Mouse (Mus musculus) midbrain, embryonic 15.5 days (tissue): ENCODE data around the gene Fgfr2. TPM values are rescaled to one million over a fixed set of nuclear protein-coding genes. Genes with fewer than 3 reads are reported as not detected.
A peak's percentile ranks its signal among the peaks of the same experiment; 100 is the strongest.
"Not testable (repeated sequence)": the region's sequence is repeated elsewhere in the genome, so short reads cannot be mapped to it uniquely, and the experiment has no call there.

Experiments
- ATAC-seq: fragments of 200-750 bp; cut with Nextera tagmentation; replicated peaks from 2 replicates; pipeline ENCODE4 v1.8.0; 2017; ENCODE audit warnings: moderate TSS enrichment
- H3K27ac ChIP-seq: fragments of 300-500 bp; sonication (generic); 2 replicates; pipeline ENCODE4 v1.5.1; 2015; ENCODE audit warnings: mild to moderate bottlenecking, inconsistent platforms
- H3K27me3 ChIP-seq: fragments of 300-500 bp; sonication (generic); replicated peaks from 2 replicates; pipeline ENCODE4 v1.6.1; 2015; ENCODE audit warnings: inconsistent platforms
- H3K36me3 ChIP-seq: fragments of 300-500 bp; sonication (generic); replicated peaks from 2 replicates; pipeline ENCODE4 v1.6.1; 2015; ENCODE audit warnings: inconsistent platforms
- H3K4me1 ChIP-seq: fragments of 300-500 bp; sonication (generic); 2 replicates; pipeline ENCODE4 v1.6.1; 2015; ENCODE audit warnings: inconsistent platforms
- H3K4me2 ChIP-seq: fragments of 300-500 bp; sonication (generic); 2 replicates; pipeline ENCODE4 v1.6.1; 2015; ENCODE audit warnings: inconsistent platforms, mild to moderate bottlenecking, moderate library complexity
- H3K4me3 ChIP-seq: fragments of 300-500 bp; sonication (generic); 2 replicates; pipeline ENCODE4 v1.5.1; 2015; ENCODE audit warnings: mild to moderate bottlenecking, inconsistent platforms
- H3K9ac ChIP-seq: fragments of 300-500 bp; sonication (generic); 2 replicates; pipeline ENCODE4 v1.6.1; 2015; ENCODE audit warnings: mild to moderate bottlenecking, inconsistent platforms
- H3K9me3 ChIP-seq: fragments of 300-500 bp; sonication (generic); 2 replicates; pipeline ENCODE4 v1.6.1; 2016; ENCODE audit warnings: inconsistent platforms
- WGBS: fragments of 180-500 bp; shearing (Covaris S2); methylation state at CpG from one replicate; pipeline ENCODE4 v1.1.7; 2015; ENCODE audit warnings: mixed read lengths; 5-methylcytosine and 5-hydroxymethylcytosine counted together
- polyA plus RNA-seq: library from polyadenylated mRNA; unstranded; fragments of >200 nt; fragmentation: Nextera tagmentation; extraction: Ambion mirVana; gene quantifications from 2 replicates; pipeline ENCODE4 v1.2.1, GENCODE M21; 2015

The Fgfr2 gene
- polyA plus RNA-seq, 1 experiment from 2014 or later, result 23.3 TPM

DNA sequence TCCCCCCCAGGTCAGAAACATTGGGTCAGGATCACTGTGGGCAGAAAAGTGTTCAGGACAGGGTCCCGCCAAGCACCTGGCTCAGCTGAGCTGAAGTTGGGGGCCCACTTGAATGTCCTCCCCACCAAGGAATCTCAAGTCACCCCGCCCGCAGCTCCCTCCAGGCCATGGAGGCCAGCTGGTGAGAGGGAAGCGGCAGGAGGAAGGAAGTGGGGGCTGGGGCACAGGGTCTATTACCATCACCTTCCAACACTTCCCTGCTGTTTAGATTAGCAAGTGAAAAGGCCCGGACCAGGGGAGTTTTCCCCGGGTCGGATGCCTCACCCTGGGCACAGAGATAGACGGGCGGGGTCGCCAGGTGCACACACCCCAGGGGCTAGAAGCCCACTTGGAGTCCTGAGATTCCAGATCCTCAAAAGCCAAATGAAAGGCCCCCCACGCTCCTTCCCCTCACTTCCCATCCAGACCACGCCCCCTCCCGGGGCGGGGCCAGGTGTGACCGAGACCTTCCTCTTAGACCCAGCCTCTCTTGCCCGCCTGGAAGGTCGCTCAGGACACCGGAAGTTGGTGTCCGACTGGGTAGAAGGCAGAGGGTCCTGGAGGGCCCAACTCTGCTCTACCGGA lies 8.2 kb downstream of the Fgfr2 start:
- H3K4me1 ChIP-seq, result peaks cover 44% of the 10 kb centered on the region
- H3K4me3 ChIP-seq, result no peak overlapping the region
- no peaks in the 10 kb centered on the region for H3K36me3 ChIP-seq
- H3K27ac ChIP-seq, result no peak overlapping the region
- H3K9ac ChIP-seq, result no peak overlapping the region
- H3K4me2 ChIP-seq, result peak overlapping the region; percentile 17
- H3K9me3 ChIP-seq, result no peaks in the 10 kb centered on the region
- no peaks in the 10 kb centered on the region for H3K27me3 ChIP-seq
- no peak for ATAC-seq
- 23% methylated on average over 20 of the region's 20 CpGs for WGBS

DNA sequence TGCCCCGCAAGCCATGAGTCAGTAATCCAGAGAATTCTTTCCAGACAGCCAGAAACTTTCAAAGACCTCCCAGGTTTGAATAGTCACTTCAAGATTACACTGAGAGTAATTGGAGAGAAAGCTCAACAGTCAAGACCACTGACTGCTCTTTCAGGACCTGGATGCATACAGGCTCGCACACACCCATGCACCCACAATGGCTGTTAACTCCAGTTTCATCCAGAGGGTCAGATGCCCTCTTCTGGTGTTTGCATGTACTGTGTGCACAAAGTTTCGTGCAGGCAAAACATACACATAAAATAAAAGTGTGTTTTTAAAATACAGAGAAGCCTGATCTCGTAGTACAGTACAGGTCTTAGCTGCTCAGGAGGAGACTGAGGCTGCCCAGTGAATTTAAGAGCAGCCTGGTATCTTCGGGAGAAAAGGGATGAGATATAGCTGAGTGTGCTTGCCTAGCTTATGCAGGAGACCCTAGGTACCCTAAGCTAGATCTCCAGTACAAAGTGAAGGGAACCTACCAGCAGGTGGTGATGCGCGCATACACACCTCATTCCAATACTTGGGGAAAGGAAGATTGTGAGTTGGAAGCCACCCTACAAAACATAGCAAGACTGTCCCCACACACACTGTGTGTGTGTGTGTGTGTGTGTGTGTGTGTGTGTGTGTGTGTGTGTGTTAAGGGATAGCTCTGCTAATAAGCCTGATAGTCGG lies 9.8 kb downstream of the Fgfr2 start:
- Histone ChIP-seq H3K27ac (no peak overlapping the region), H3K36me3 (no peaks in the 10 kb centered on the region), H3K4me3 (no peak overlapping the region), H3K9me3 (no peaks in the 10 kb centered on the region), H3K4me2 (no peak overlapping the region), H3K9ac (no peak overlapping the region), H3K27me3 (no peaks in the 10 kb centered on the region), H3K4me1 (peaks cover 44% of the 10 kb centered on the region)
- 74% methylated on average over 8 of the region's 8 CpGs for WGBS
- no peak for ATAC-seq

DNA sequence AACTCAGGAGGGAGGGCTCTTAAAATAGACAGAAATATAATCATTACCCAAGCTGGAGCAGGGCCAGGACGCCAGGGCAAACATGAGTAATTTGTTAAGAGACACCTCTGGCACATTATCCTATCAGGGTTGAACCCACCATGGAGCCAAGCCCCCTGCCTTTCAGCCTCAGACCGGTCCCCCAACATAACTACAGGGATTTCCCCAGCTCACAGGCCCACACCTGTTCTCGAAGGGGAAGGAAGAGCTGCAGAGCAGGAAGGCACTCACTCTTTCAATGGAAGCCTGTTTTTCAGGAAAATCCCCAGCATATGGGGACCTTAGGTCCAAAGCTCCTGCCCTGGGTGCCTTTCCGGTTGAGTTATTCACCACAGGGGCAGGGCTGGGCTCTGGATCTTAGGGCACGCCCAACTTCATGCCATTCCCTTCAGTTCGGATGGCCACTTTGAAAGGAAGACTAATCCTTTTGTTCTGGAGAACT lies 10.8 kb downstream of the Fgfr2 start:
- no peaks in the 10 kb centered on the region for H3K9me3 ChIP-seq
- H3K36me3 ChIP-seq, result no peaks in the 10 kb centered on the region
- no peak overlapping the region for H3K4me2 ChIP-seq
- no peak overlapping the region for H3K27ac ChIP-seq
- H3K4me3 ChIP-seq, result no peak overlapping the region
- H3K4me1 ChIP-seq, result peaks cover 38% of the 10 kb centered on the region
- WGBS, result 15% methylated on average over 6 of the region's 6 CpGs
- ATAC-seq, result no peak
- no peak overlapping the region for H3K9ac ChIP-seq
- no peaks in the 10 kb centered on the region for H3K27me3 ChIP-seq

DNA sequence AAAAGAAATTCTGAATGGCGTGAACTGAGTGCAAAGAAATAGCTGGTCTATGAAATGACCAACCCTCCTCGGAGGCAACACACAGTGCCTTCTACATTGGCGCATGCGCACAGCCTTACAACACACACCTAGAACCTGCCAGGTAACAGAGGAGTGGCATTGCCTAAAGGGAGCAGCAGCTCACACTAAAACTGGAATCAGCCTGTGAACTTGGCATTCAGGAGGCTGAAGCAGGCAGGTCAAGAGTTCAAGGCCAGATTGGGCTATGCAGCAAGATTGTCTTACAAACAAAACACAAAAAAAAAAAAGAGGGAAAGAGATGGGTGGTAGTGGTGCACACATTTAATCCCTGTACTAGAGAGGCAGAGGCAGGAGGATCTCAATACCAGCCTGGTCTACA lies 13.7 kb downstream of the Fgfr2 start:
- no peak for ATAC-seq
- H3K9ac ChIP-seq, result no peak overlapping the region
- 97% methylated on average over 4 of the region's 4 CpGs for WGBS
- H3K4me1 ChIP-seq, result peaks cover 10% of the 10 kb centered on the region
- no peaks in the 10 kb centered on the region for H3K36me3 ChIP-seq
- no peaks in the 10 kb centered on the region for H3K9me3 ChIP-seq
- H3K27ac ChIP-seq, result no peak overlapping the region
- H3K27me3 ChIP-seq, result no peaks in the 10 kb centered on the region
- H3K4me3 ChIP-seq, result no peak overlapping the region
- no peak overlapping the region for H3K4me2 ChIP-seq

DNA sequence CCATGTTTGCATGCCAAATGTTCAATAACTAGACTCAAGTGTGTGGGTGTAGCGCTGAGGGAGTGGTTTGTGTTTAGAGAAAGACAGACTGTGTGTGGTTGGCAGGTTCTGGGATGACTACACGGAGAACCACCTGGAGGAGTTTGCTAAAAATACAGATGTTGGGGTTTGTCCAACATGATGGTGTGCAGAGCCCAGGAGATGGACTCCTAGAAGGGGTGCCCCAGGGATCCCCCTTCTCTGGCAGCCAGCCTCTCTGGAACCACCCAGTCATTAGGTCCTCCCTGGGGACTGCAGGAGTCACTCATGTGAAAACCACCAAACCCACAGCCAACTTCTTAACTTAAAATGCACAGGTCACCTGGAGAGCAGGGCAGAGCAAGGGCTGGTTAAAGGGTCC lies 14.5 kb downstream of the Fgfr2 start:
- Histone ChIP-seq H3K9me3 (no peaks in the 10 kb centered on the region), H3K27me3 (no peaks in the 10 kb centered on the region), H3K4me2 (no peak overlapping the region), H3K4me1 (peaks cover 9% of the 10 kb centered on the region), H3K9ac (no peak overlapping the region), H3K27ac (no peak overlapping the region), H3K4me3 (no peak overlapping the region), H3K36me3 (no peaks in the 10 kb centered on the region)
- WGBS, result 95% methylated on average over 2 of the region's 2 CpGs
- ATAC-seq, result no peak

DNA sequence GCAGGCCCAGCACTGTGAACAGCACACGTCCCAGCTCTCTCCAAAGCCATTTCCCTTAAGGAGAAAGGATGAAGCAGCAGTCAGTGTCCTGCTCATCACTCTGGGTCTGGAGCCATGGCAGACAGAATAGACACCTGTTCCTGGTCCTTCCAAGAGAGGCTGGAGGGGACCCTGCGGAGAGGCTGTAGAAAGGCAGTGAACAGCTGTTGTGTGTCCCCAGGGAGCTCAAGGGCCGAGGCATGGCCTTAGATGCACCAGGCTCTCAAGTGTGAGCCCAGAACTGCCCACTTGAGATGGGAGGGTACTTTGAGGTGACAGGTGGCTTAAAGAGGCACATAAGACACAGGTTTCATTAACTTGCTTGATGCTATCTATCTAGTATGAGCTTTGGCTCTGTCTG lies 20.6 kb downstream of the Fgfr2 start:
- H3K4me1 ChIP-seq, result 0 out of 2 replicates have a peak, but pooled peaks cover 6% of the 10 kb centered on the region
- no peak overlapping the region for H3K4me3 ChIP-seq
- no peaks in the 10 kb centered on the region for H3K36me3 ChIP-seq
- H3K4me2 ChIP-seq, result no peak overlapping the region
- WGBS, result 56% methylated on average over 3 of the region's 3 CpGs
- H3K9ac ChIP-seq, result no peak overlapping the region
- H3K9me3 ChIP-seq, result no peaks in the 10 kb centered on the region
- no peak for ATAC-seq
- H3K27ac ChIP-seq, result no peak overlapping the region
- no peaks in the 10 kb centered on the region for H3K27me3 ChIP-seq

DNA sequence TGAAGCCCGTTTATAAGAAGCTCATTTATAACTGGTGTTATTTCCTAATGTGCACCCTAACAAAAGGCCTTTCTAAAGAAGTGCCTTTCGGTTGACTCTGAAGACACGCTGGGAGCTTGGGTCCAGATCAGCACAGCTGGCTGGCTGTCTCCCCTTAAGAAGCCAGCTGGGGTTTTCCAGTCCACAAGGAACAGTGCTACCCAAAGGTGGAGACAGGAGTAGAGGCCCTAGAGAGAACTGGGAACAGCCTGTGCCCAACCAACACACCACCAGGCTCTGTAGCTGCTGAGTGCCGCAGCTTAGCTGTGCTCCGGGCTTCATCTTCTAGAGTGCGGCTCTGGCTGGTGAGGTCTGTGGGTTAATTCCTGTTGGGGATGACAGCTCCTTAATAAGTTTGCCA lies 22.1 kb downstream of the Fgfr2 start:
- Histone ChIP-seq H3K4me2 (no peak overlapping the region), H3K27me3 (no peaks in the 10 kb centered on the region), H3K27ac (no peak overlapping the region), H3K9me3 (no peaks in the 10 kb centered on the region), H3K4me1 (0 out of 2 replicates have a peak, but pooled peaks cover 10% of the 10 kb centered on the region), H3K36me3 (no peaks in the 10 kb centered on the region), H3K9ac (no peak overlapping the region), H3K4me3 (no peak overlapping the region)
- ATAC-seq, result no peak
- WGBS, result 84% methylated on average over 6 of the region's 6 CpGs

DNA sequence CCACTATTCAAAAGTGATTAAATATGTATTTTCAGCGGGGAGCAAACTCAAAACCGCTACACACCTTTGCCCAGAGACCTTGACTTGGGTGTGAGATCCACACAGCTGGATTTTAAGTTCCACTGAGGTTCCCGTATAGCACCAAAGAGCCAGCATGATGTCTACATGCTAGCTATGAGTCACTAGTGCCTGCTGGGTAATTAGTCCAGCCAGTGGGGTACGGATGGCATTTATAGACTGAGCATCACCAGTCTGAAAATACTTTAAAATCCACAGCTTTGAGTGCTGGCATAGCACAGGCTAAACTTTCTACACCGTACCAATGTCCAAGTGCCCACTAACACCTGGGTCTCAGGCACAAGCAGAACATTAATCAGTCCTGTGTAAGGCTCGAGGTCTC lies 23.0 kb downstream of the Fgfr2 start:
- H3K4me1 ChIP-seq, result 0 out of 2 replicates have a peak, but pooled peaks cover 10% of the 10 kb centered on the region

DNA sequence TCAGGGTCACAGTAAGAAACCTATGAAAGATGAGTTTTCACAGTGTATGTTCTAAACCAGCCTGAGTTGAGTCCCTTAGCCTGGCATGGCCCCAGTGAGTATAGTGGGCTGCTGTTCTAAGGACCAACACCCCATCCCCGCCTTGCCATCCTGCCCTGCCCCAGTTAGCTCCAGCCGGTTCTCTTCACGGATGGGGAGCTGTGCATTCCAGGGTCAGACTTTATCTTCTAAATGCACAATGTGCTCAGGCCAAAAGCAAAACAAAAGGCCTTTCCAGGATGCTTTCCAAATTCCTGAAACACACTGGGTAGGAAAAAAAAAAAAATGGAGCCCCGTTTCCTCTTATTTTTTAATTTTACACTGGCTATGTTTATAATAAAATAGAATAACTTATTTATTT lies 23.9 kb downstream of the Fgfr2 start:
- 0 out of 2 replicates have a peak, but pooled peaks cover 10% of the 10 kb centered on the region for H3K4me1 ChIP-seq

More for the DNA sequence above, 23.0 kb downstream of the Fgfr2 start:
- Histone ChIP-seq H3K4me2 (no peak overlapping the region), H3K9ac (no peak overlapping the region), H3K36me3 (no peaks in the 10 kb centered on the region), H3K4me3 (no peak overlapping the region), H3K27ac (no peak overlapping the region), H3K27me3 (no peaks in the 10 kb centered on the region), H3K9me3 (no peaks in the 10 kb centered on the region)
- ATAC-seq, result no peak
- WGBS, result 68% methylated on average over 6 of the region's 6 CpGs

DNA sequence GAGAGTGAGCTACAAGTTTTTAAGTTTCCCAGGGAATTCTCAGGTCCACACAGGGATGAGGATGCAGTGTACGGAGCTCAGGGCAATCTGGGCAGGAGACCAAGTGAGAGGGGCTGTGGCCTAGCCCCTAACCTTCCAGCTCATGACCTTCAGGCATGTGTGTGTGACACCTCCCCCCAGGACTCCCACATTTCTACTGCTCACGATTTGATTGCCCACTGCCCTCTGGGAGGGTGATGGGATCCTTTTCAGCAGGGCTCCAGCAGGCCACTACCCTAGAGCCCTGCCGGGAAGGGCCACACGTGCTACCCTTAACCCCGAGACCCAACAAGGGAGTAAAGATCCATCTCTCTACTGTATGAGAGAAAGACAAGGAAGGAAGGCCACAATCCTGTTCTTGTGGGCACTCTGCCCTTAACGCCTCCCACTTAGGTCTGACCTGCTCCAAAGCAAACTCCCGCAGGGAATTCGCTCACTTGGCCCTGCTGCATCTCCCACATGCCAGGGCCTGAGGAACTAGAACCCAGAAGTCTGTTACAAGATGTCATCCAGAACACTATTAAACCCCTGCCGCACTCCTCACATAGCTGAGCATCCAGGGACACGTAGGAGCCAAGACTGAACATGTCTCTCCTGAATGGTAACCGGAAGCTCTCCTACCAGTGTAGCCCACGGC lies 24.9 kb downstream of the Fgfr2 start:
- Histone ChIP-seq H3K27ac (no peak overlapping the region), H3K4me3 (no peak overlapping the region), H3K36me3 (no peaks in the 10 kb centered on the region), H3K9me3 (no peaks in the 10 kb centered on the region), H3K4me2 (no peak overlapping the region), H3K9ac (no peak overlapping the region), H3K27me3 (no peaks in the 10 kb centered on the region), H3K4me1 (0 out of 2 replicates have a peak, but pooled peaks cover 10% of the 10 kb centered on the region)
- no peak for ATAC-seq
- WGBS, result 88% methylated on average over 12 of the region's 12 CpGs

More for the DNA sequence above, 23.9 kb downstream of the Fgfr2 start:
- Histone ChIP-seq H3K36me3 (no peaks in the 10 kb centered on the region), H3K9me3 (no peaks in the 10 kb centered on the region), H3K27ac (no peak overlapping the region), H3K4me3 (no peak overlapping the region), H3K9ac (no peak overlapping the region), H3K4me2 (no peak overlapping the region), H3K27me3 (no peaks in the 10 kb centered on the region)
- 47% methylated on average over 4 of the region's 4 CpGs for WGBS
- no peak for ATAC-seq

DNA sequence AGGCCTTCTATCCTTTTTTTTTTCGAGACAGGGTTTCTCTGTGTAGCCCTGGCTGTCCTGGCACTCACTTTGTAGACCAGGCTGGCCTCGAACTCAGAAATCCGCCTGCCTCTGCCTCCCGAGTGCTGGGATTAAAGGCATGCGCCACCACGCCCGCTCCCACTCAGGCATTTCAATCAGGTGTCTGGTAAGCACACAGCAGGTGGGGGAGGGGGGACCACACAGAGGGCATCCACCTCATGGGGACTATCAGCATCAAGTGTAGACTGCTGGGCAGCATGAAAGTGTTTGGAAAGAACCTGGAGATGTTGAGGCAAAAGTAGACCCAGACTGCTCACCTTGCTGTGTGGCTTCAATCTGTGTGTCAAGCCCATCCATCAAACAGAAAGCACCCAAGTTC lies 27.5 kb downstream of the Fgfr2 start:
- H3K4me1 ChIP-seq, result peaks cover 13% of the 10 kb centered on the region; the same call in 1 of the 2 replicates
- H3K9ac ChIP-seq, H3K4me3 ChIP-seq, H3K36me3 ChIP-seq, H3K9me3 ChIP-seq, H3K4me2 ChIP-seq, H3K27ac ChIP-seq, ATAC-seq, H3K27me3 ChIP-seq: not testable (repeated sequence)
- WGBS, result 88% methylated on average over 7 of the region's 7 CpGs

DNA sequence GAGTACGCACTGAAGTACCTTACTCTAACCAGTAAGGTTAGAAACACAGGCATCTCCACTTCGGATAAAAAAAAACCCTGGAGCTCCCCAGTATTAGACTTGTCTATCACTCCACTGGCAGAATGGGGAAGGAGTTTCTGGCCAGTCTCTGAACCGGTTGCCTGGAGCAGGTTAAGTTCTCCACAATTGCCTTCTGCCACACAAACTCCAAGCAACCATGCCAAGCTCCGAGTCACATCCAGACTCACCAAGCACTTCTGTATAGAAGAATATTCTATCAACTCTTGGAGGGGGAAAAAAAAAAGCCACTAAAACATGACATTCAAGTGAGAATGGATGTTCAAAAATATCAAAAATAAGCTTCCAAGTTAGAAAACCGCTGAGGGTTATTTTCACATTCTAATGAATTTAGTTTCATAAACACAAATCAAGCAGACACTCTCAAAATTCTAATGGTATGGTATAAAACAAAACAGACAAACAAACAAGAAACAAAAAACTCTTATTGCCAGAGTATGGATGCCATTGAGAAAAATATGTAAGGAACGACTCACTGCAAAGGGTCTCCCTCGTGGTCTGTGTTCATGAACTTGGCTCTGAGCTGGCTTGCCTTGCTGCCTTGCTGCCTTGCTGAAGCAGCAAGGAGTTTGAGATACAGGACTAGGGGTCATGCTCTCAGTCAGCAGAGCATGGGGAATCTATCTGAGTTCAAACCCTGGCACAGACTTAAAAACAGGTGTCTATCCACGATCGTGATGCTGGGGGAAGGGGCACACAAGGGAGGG lies 28.2 kb downstream of the Fgfr2 start:
- H3K9me3 ChIP-seq, result no peaks in the 10 kb centered on the region
- no peaks in the 10 kb centered on the region for H3K36me3 ChIP-seq
- H3K27ac ChIP-seq, result no peak overlapping the region
- H3K9ac ChIP-seq, result no peak overlapping the region
- H3K4me3 ChIP-seq, result no peak overlapping the region
- ATAC-seq, result no peak
- H3K27me3 ChIP-seq, result no peaks in the 10 kb centered on the region
- no peak overlapping the region for H3K4me2 ChIP-seq
- peaks cover 16% of the 10 kb centered on the region for H3K4me1 ChIP-seq
- 86% methylated on average over 9 of the region's 9 CpGs for WGBS
